Mouse (Mus musculus): ENCODE measurements around the gene Man2b1.

DNA sequence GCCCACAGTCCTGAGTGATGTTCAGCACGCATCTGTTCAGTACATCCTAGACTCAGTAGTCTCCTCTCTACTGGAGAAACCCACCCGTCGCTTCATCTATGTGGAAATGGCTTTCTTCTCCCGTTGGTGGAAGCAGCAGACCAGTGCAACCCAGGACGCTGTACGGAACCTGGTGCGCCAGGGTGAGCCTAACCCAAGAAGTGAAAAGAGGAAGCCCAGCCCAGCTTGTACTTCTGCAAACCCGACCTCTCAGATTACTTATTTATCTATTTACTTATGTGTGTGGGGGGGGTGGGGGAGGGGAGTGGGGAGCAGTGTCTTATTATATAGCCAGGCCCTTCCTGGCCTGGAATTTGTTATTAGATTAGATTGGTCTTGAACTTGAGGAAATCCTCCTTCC is 1.6 kb downstream of the Man2b1 start:
- TF ChIP-seq CTCF (IDR thresholded peaks at IDR 0.05; ENCODE audit: low read depth, low read length) (no peak), POLR2A (IDR thresholded peaks at IDR 0.05; ENCODE audit: borderline replicate concordance, low read depth, low read length) (no peak)

Data from bone marrow macrophage, adult 2 months (primary cell).